Mouse (Mus musculus) spleen, postnatal 4 days (tissue): ENCODE results near the gene Fbxo6.
A peak's percentile ranks its signal among the peaks of the same experiment; 100 is the strongest.
"Not testable (repeated sequence)": the region's sequence is repeated elsewhere in the genome, so short reads cannot be mapped to it uniquely, and the experiment has no call there.

ENCODE experiments used
- DNase-seq, 2 experiments: peaks; one replicate each; pipeline ENCODE4 v3.0.0; 2022; ENCODE audit warnings: low spot score in 2 of 2

Gene Fbxo6

DNA sequence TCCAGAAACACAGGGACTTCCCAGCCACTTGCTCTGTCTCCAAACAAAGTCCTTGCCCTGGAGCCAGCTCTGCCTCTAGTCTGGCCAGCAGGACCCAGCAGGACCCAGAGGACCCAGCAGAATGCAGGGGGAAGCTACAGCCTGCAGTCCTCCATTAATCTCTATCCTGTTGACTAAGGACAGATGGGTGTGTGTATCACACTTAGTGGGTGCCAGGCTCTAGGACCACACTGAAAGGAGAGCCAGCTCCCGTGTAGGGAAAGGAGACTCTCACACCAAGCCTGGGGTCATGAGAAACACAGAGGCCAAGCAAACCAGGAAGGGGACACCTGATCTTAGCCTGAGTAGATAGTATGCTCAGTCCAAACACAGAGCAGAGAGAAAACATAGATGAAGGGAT is 23.7 kb downstream of the Fbxo6 start:
- DNase-seq, result no peak

DNA sequence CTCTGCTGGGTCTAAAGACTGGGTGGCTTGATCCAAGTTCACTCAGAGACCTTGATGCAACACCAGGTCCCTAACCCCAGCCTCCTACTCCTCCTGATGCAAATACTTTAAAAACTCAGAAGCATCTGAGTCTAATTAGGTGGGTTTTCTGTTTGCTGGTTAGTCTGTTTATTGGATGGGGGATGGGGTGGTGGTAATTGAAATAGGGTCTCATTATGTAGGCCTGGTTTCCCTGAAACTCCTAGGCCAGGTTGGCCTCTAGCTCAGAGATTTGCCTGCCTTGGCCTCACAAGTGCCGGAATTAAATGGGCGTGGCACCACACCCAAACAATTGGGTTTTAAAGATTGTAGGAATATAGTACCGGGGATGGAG is 29.3 kb downstream of the Fbxo6 start:
- DNase-seq, result no peak

DNA sequence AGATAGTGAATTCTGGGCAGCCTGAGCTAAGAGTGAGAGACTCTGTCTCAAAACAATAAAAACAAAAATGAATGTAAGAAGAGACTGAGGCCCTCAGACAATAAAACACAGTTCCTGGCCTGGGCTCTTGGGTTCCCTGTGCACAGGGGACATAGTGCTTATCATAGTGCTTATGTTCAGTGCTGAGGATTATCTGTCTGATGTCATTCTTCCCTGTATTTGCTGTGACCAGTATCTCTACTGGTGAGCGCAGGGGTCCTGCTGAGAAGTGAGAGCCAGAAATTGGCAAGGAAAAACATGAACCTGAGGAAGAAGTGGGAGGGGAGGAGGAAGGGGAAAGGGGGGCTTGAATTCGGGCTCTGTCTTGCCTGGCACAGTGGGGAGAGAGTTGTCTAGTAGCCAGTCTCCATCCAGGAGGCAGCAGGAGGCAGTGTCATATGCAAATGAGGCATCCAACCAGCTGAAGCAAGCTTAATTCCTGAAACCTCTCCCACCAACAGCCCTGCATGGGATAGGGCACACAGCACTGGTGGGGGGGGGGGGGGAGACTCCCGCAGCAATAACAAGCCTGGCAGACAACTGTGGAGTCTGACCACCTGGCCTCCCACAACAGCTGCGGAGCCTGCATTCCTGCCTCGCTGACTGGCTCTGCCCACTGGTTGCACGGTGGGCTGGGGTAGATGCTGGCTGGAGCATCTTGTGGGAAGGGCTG is 29.8 kb downstream of the Fbxo6 start:
- DNase-seq, result no peak

DNA sequence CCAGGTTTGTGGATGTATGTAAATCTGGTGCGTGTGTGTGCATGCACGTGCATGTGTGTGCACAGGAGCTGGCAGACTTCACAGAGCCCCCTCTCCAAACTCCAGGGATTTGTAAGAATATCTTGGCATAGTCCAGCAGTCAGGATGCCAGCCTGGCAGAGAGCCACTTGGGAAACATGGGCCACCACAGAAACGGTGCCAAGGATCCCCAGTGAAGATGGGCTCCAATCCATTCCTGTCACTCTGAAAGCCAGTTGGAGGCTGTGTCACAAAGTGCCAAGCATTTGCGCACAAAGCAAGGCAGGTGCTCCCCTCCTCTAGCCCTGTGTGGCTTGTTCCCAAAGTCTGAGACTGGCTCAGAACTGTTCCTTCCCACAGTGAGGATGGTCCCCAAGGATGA is 30.6 kb downstream of the Fbxo6 start:
- no peak for DNase-seq

DNA sequence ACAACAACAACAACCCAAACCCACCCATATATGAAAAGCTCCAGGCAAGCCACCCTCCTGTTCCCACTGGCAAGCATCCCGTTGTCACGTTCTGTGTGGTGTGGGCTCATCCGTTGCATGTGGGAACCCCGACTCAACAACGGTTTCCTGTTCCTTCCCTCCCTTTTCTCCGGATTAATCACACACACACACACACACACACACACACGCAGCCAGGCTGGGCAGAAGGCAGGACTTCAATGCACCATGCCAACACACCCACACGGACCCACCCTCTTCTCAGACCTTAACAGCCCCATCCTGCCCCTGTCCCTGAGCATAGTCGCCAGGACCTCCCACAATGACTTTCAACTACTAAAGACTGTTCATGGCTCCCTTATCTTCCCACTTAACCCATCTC is 31.4 kb downstream of the Fbxo6 start:
- no peak for DNase-seq

DNA sequence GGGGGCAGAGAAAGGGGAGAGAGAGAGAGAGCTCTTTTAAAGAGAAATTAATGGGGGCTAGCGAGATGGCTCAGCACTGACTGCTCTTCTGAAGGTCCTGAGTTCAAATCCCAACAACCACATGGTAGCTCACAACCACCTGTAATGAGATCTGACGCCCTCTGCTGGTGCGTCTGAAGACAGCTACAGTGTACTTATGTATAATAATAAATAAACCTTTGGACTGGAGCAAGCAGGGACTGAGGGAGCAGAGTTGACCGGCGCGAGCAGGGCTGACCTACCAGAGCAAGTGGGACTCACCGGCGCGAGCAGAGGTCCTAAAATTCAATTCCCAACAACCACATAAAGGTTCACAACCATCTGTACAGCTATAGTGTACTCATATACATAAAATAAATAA is 32.4 kb downstream of the Fbxo6 start:
- DNase-seq, result not testable (repeated sequence)

DNA sequence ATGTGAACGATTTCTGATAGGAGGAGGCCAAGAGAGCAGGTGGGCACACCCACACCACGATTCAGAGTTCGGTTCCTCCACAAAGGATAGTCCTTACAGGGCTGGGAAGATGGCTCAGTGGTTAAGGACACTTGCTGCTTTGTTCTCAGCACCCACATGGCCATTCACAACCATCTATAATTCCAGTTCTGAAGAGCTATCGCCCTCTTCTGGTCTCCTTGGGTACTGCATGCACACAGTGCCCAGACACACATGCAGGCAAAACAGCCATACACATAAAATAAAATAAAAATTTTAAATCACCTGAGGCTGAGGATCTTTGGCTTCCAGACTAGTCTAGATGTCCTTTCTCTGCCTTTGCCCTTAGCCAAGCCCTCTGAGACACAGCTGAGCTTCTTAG is 34.5 kb downstream of the Fbxo6 start:
- no peak for DNase-seq

DNA sequence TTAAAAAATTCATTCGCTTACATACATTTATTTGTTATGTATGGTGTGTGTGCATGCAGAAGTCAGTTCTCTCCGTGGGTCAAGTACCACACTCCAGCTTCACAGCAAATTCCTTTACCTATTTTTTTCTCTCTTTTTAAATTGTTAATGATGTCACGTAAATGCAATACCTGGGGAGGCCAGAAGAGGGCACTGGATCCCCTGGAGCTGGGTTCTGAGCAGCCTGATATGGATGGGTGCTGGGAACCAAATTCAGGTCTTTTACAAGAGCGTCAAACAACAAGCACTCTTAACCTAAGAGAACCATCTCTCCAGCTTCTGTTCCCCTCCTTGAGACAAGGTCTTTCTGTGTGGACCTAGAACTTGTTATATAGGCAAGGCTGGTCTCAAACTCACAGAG is 35.3 kb downstream of the Fbxo6 start:
- no peak for DNase-seq

DNA sequence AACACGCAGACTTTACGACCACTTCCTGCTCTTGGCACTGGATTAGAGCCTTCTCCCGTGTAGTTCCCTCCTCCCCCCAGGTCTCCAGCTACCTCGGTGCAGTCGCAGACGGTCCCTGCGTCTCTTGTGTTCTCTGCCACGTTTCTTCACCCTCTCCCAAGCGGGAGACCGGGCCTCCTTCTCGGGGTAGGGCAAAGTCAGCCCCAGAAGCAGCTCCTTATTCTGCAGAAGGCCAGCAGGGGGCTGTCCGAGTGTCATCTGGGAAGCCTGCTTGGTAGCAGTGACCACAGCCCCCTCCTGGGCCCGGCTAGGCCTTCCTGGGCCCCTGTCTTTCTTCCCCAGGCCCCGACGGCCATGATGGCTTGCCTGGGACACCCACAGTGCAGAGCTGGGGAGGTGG is 36.5 kb downstream of the Fbxo6 start:
- DNase-seq, result no peak

DNA sequence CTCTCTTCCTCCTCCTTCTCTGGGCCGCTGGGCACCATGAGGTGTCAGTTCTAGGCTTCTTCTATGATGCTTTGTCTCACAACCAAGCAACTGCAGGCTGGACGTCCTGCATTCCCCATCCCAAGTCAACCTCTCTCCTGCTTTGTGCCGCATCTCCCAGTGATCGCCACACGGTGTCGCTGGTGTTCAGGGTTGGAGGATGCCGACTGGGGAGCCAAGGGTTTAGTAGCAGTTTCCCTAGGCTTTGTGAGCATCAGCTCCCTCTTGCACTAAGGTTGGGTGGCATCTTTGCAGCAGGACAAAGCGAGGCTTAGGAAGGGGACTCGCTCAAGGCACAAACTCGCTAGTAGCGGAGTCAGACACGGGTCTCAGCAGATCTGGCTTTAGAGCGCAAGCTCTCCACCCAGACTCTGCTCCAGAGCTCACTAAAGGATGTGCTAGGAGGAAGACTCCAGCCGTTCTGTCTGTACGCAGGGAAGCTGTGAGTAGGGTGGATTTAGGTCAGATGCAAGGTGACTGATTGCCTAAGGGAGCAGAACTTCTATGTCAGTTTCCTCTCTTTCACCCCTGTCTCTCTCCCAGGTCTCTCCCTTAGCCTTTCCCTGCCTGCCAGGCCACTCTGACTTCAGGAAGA is 37.1 kb downstream of the Fbxo6 start:
- DNase-seq, result peak; percentile 75 to 90

DNA sequence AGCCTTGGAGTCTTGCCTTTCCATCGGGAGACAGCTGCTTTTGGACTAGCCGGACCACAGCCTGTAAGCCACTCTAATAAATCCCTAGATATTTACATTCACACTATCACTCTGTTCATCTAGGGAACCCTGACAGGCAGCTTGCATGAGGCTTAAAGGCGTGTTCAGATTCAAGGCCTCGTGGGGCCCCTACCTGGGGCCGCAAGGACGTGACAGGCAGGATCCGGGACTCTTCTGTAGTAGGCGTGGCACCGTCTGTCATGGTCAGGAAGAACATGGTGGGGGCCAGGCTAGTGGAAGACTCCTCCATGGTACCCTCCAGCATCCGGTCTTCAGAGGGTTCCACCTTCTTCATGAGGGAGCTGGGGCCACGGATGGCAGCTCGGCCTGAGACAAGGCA is 39.4 kb downstream of the Fbxo6 start:
- no peak for DNase-seq

DNA sequence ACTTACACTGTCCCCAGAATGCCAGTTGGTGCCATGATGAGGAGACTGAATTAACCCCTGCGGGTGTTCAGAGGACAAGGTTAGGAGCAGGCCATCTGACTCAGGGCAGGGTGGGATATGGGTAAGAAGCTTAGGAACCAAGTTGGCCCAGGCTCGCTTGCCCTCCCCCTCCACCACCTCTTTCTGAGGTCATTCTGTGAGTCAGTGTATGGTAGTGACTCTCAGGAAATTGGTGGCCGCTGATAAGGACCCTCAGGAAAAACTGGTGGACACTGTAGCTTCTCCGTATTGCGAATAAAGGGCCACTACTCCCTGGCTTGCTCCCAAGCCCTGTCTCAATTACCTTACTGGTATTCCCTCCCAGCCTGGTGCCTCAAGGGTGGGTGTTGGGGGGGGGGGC is 42.7 kb downstream of the Fbxo6 start:
- no peak for DNase-seq

DNA sequence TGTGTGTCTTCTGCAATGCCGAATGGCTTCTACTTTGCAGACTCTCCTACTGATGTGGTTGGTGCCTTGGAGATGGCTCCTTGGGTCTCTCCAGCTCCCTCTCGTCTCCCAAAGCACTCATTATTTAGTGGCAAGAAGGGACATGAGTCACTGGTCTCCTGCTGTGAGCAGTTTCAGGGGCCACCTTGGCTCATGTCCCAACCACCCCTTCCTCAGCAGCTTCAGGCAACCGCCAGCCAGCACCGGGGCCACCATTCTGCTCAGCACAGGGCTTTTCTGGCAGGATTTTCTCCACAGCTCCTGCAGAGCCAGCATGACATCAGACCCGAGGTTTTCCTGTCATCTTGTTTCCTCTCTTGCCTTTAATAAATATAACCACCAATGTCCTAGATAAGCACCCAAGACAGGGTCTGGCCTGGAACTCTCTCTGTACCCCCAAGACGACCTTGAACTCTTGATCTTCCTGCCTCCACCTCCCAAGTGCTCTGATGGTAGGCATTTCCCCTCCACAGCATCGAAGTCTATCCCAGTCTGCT is 43.3 kb downstream of the Fbxo6 start:
- DNase-seq, result no peak

DNA sequence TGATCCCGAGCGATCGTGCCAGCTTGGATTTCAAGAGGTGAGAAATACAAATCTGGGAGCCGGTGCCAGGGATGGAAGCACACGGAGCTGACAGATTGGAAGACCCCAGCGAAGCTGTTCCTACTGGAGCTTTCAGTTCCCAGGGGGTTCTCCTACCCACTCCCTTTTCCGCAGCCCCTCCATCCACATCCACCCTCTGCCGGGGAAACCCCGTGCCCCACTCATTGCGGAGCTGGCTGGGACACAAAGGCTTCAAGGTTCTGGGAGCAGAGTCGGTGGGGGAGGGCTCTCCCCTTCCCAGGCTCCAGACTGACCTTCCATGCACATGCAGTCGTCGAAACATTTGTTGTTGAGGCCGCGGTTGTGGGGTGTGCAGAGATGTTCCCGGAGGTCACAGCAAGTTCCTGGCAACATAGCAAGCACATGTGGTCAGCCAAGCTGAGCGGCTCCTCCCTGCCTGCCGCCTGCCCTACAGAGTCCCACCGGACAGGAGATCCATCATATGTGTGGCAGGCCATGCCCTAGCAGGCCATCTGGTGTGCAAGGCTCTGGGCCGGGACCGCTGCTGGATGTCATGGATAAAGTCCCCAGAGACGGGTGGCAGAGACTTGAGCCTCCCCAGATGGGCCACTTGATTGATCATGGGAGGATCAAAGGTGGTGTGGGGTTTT is 44.2 kb downstream of the Fbxo6 start:
- no peak for DNase-seq

DNA sequence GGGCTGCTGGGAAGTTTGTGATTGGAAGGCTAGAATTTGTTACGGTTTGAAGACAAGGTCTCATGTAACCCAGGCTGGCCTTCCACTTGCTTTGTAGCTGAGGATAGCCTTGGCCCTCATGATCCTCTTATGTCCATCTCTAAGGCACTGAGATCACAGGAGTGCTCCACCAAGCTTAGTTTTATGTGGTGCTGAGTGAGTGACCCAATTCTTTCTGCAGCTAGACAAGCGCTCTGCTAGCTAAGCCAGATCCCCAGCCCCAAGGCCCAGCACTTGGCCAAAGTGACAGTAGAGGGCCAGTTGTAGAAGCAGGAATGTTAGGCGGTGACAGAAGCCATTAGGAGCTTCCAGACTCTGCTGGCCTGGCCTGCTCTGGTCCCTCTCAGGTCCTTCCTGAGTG is 47.8 kb downstream of the Fbxo6 start:
- no peak for DNase-seq

DNA sequence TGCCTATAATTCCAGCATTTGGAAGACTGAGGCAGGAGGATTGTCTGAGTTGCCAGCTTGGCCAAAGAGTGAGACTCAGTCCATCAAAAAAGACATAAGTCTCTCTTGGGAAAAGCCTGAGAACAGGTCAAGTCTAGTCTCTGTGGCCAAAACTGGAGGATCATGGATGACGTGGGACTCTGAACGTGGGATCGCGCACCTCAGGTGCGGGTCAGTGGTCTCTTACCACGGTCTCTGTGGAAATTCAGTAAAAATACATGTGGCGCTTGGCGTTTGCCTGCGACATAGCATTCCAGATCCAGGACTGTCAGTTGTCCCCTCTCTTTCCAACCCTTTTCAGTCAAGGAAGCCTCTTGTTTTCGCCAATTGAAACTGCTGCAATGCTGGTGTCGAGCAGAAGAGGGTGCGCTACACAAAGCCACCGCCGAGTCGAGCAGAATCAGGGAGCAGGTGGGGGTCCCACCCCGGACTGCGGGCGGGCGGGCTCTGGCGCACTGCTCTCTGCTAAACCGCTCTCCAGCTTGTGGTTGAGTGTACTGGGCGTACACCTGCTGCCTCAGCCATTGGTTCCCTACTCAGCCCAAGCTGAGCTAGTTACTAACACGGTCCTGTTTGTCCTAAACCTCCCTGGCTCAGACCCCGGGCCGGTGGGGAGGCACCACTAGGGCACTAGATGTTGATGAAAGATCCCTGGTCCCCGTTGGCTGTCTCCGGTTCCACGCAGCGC is 50.0 kb downstream of the Fbxo6 start:
- peak in 1 of 2 experiments; percentile 28 for DNase-seq

DNA sequence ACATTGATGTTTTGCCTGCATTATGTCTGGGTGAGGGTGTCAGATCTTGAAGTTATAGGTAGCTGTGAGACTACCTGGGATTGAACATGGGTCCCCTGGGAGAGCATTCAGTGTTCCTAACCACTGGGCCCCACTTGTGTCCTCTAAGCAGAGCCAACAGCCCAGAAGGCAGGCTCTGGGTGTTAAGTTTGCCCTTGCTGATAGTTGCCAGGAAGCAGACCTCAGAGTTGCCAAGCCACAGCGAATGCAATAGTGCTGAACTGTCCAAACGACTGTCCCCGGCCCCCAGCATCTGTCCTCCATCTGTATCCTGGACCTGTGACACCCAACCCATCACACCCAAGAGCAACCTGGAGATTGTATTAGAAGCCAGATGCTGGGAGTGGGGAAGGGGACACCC is 53.3 kb downstream of the Fbxo6 start:
- DNase-seq, result no peak

DNA sequence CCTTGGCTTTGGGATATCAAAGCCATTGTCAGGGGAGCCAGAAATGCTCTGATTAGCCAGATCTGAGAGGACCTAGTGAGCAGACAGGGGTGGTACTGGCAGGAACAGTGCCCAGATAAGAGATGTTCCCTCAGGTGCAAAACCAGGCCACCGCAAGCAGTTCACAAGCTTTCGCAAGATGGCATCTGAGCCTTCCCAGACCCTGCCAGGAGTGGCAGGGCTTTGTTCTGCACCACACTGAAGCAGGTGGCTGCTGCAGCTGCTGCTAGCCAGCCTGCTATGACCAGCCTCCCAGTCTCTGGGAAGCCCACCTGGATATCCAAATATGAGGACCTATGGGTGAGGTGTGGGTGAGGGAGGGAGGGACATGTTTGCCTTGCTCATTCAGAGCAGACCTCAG is 54.0 kb downstream of the Fbxo6 start:
- DNase-seq, result no peak
